Mouse (Mus musculus): Measurements from ENCODE around the gene Mctp2. TPM values are rescaled to one million over a fixed set of nuclear protein-coding genes. Genes with fewer than 3 reads are reported as not detected.
"Not testable (repeated sequence)": the region's sequence is repeated elsewhere in the genome, so short reads cannot be mapped to it uniquely, and the experiment has no call there.

The Mctp2 gene
- total RNA-seq, 2 experiments from 2014 or later, result 1.3 to 1.8 TPM

DNA sequence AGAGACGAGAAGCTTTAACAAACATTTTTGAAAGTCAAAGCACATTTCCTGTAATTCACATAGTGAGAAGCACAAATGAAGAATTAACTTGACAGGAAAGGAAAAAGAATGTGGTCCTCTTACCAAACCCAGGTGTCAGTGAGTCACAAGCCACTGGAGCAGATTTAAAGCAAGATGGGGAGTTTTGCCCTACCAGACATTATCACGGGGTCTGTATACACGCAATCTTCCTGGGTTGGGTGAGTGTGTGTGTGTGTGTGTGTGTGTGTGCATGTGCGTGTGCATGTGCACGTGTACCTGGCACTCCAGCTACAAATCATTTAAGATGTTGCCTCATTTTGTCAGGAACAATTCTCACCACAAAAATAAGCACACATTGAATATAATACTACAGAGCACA is 30.9 kb downstream of the Mctp2 start:
- DNase-seq (ENCODE audit: low spot score in 2 of 2), result no peak

DNA sequence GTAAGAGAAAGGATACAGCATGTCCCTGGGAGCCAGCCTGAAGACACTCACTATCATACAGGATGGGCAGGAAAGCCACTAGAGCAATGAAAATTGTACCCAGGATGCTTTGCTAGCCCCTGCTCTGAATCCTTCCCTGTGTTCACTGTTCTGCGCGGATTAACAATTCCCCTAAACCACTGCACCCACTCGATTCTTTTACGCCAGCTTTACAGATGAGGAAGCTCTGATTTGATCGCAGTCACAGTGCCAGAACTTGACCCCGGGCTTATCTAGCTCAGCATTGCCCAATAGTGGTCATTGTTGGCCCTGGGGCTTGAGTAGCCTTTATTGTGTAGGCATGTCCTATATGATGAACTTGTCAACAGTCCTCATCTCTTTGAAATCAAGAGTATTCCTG is 34.9 kb downstream of the Mctp2 start:
- no peak for DNase-seq (ENCODE audit: low spot score in 2 of 2)

DNA sequence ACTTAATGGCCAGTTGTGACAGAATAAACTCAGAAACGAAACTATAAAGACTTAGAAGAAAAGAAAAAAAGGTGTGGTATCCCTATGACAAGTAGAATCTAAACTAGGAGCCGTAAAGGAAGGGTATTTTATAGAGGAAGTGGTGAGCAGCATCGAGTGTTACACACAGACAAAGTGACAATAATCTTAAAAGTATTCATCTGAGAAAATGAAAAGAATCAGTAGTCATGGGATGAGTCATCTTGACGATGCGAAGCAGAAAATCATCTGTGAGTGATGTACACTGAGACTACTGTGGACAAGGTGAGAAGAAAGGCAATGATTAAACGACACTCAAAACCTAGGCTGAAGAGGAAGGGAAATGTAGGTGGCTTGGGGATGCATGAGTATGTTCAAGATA is 36.4 kb downstream of the Mctp2 start:
- no peak for DNase-seq (ENCODE audit: low spot score in 2 of 2)

- no peak for DNase-seq (ENCODE audit: low spot score in 2 of 2)
Observed at GRCm38 (mm10) chr7:72260766-72261655, 45.4 kb downstream of the Mctp2 start.

GRCm38 (mm10) chr7:72259045-72259444 is 47.4 kb downstream of the Mctp2 start:
- no peak for DNase-seq (ENCODE audit: low spot score in 2 of 2)

DNA sequence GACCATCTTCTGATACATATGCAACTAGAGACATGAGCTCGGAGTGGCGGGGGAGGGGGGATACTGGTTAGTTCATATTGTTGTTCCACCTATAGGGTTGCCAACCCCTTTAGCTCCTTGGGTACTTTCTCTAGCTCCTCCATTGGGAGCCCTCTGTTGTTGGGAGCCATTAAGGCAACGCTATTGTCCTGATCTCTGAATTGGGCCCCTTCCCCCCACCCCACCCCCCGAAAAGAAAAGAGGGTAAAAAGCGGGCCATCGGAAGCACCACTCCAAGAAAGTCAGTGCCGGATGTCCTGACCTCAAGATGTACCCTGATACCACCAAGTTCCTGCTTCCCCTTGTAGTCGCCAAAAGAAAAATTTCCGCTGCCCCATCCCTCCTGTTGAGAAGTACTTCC is 56.1 kb downstream of the Mctp2 start:
- not testable (repeated sequence) for DNase-seq (ENCODE audit: low spot score in 2 of 2)

DNA sequence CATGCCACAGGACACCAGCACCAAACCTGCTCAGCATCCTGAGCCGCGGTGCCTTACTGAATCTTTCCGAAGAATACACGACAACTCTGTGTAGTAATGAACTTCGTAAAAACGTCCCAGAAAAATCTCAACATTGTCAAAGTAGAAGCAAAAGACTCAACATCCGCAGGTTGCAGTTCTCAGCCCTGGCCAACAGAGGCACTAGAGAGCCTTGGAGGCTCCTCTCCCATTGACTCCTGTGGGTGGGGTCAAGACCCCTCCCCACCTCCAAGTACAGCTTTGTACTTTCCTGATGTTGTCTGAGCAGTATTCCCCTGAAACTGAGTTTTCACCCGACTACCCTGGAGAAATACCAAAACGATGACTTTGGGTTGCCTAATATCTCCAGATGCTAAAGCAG is 65.1 kb downstream of the Mctp2 start:
- DNase-seq (ENCODE audit: low spot score in 2 of 2), result no peak

- peak; percentile 26 to 71 for DNase-seq (ENCODE audit: low spot score in 2 of 2)
Observed at GRCm38 (mm10) chr7:72239782-72240493, 66.5 kb downstream of the Mctp2 start.

DNA sequence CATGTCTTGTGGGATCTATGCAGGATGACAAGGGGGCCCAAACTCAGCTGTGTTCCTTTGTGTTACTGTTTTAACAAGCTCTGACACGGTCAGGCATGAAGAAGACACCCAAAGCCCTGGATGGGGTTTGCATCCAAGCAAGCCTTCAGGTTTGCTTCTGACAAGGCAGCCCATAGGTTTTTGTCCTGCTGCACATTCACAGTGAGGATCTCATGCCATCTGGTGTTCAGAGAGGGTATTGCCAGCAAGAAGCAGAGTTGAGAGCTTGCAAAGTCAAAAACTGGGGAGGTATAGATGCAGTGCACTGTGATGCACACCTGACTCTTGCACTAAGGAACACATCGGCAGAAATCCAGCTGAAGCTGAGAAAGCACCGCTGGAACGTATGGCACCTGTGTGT is 67.8 kb downstream of the Mctp2 start:
- peak; percentile 69 to 73 for DNase-seq (ENCODE audit: low spot score in 2 of 2)

GRCm38 (mm10) chr7:72234433-72234998 is 71.9 kb downstream of the Mctp2 start:
- no peak for DNase-seq (ENCODE audit: low spot score in 2 of 2)

DNA sequence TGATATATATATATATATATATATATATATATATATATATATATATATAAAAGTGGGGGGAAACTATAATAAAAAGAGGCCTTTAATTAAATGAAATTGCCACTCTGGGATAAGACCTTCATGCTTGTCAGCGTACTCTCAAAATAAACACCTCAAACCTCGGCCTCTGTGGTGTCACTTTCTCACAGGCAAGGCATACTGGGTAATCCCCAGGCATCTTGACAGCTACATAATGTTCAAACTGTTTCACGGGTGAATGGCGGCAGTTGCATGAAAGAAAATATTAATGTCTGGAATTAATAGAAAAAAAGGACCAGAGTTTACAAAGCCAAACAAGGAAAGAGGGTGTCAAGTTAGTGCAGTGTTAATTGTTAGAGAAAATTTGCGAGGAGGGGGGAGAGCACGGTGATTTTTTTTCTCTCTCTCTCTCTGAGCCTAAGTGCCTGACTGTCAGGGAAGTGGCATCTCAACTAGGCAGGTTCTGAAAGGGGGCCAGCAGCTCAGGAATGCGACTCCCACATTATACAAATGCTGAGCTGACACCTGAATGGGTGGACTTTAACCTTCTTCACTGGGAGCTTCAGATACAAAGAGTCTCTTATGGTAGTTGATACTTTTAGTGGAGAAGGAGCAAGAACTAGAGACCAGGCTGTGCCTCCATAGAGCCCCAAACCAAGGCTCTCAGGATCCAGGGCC is 75.1 kb downstream of the Mctp2 start:
- no peak for DNase-seq (ENCODE audit: low spot score in 2 of 2)

DNA sequence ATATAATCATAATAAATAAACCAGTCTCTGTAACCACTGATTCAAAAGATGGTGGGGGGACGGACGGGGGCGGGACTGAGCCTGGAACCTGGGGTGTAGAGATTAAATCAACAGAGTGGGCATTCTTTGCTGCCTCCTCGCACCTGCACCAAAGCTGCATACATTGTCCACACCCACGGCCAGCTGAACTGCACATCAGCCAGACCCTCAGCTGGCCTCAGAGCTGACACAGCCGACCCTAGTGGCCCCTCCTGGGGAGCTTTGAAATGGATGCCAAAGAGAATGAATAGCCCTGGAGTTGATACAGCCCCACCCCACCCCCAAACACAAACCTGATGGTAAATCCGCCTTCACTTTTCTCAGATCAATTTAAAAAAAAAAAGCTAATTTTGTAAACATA is 76.5 kb downstream of the Mctp2 start:
- no peak for DNase-seq (ENCODE audit: low spot score in 2 of 2)

DNA sequence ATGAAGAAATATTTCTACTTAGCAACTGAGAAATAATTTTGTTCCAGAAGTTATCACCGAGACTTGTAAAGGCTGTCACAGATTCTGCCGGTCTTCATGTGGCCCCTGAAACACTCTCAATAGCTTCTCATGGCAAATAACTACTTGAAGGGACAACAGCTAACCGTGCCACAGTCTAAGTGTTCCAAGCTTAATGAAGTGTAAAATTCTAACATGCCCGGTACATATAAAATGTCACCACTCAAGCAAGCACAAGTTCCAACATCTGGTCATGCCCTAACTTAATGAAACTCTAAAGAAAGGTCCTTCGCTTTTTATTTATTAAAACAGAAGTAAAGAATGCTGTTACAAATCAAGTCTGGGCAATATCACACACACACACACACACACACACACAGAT is 82.8 kb downstream of the Mctp2 start:
- no peak for DNase-seq (ENCODE audit: low spot score in 2 of 2)

DNA sequence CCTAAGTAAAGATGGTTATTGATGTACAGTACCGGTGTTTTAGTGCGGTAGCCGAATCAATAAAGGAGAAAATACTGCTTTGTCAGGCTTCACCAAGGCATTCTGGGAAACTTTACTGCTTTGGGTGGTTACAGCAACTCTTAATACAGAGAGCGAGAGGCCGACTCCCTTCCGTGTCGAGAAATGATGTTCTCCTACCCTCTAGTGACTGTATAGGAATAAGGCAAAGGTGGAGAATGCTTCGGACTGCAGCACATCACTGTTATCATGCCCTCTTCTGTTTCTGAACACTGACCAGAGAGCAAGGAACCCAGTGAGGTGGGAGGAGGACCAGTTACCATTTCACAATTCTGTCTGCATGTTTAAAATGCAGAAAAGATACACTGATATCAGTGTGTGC is 83.9 kb downstream of the Mctp2 start:
- no peak for DNase-seq (ENCODE audit: low spot score in 2 of 2)

GRCm38 (mm10) chr7:72218048-72218447 is 88.4 kb downstream of the Mctp2 start:
- DNase-seq (ENCODE audit: low spot score in 2 of 2), result no peak

DNA sequence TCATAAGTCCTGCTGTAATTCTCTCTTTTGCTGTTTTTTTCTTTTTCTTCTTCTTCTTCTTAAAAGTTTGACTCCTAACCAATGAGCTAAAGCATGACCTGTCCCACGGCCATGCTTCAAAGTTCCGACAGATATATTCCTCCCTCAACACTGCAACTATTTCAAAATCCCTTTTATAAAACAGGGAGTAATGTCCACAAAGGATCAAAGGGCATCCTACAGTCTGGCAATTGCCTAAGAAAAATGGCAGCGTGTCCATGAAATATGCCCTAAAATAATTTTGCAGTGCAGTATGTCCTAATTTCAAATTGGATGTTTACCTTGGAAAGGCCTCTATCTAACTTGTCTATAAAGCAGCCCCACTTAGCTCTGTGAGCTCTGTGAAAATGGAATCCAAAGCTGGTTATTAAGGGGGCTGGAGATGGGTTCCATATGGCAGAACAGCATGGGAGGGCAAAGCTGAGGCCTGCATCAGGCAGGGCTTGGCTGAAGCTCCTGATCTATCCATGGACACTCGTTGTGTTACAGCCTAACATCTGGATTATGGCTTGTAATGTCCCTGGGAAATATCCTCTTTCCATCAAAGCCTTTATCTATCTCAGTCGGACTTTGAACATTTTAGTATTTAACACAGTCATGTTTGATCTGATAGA is 90.7 kb downstream of the Mctp2 start:
- DNase-seq (ENCODE audit: low spot score in 2 of 2), result no peak

GRCm38 (mm10) chr7:72210201-72210600 is 96.2 kb downstream of the Mctp2 start:
- no peak for DNase-seq (ENCODE audit: low spot score in 2 of 2)

DNA sequence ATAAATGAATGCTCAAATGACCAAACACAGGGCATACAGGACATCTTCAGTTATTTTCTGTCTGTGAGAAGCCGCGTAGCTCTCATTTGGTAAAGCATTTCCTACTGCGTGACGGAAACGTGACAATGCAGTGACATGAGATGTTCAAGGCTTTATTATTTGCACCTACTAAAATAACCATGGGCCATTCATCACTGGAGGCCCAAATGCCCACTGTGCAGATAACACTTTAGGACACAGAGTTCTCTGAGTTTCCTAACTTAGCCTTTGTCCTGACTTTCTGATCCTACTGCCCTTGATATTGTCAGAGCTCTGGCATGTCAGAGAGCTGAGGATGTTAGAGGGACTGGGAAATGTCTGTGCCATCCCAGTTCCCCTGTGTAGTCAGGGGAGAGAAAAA is 97.1 kb downstream of the Mctp2 start:
- DNase-seq (ENCODE audit: low spot score in 2 of 2), result no peak

DNA sequence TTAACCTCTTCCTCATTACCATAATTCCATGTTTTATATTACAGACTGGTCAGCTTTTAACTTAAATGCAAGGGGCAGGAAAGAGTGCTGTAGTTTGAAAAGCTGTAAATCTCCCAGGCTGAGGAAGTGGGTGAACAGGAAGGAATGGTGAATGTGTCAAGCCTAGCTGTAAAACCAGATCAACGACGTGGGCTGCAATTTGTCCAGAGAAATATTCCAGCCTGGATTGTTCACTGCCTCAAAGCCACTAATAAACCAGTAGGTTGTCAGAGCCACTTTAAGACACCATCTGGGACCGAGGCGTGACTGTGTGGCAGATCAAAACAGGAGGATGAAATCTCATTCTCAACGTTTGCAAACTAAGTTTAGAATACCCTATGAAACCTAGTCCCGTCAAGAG is 99.6 kb downstream of the Mctp2 start:
- no peak for DNase-seq (ENCODE audit: low spot score in 2 of 2)

- DNase-seq (ENCODE audit: low spot score in 2 of 2), result no peak
Observed at GRCm38 (mm10) chr7:72195709-72196108, 110.7 kb downstream of the Mctp2 start.

GRCm38 (mm10) chr7:72193304-72193703 is 113.1 kb downstream of the Mctp2 start:
- DNase-seq (ENCODE audit: low spot score in 2 of 2), result no peak
